Mouse (Mus musculus): ENCODE data around the gene Mapk8ip2. TPM values are rescaled to one million over a fixed set of nuclear protein-coding genes. Genes with fewer than 3 reads are reported as not detected.

The Mapk8ip2 gene
- polyA plus RNA-seq, 1 experiment from 2014 or later = 61.6 TPM

Other genes with a start within 250 kb of the Mapk8ip2 start
- 88.6 and 90.0 TPM in 2 replicates for gene Ppp6r2, start 242.4 kb upstream of the Mapk8ip2 start, polyA plus RNA-seq (2014; fragmentation: Nextera tagmentation; extraction: Ambion mirVana)
- 103 and 109 TPM in 2 replicates for gene Sbf1, start 138.6 kb upstream of the Mapk8ip2 start, polyA plus RNA-seq (2014; fragmentation: Nextera tagmentation; extraction: Ambion mirVana)
- gene Adm2, start 131.2 kb upstream of the Mapk8ip2 start, polyA plus RNA-seq (2014; fragmentation: Nextera tagmentation; extraction: Ambion mirVana) = not detected in 2 replicates
- gene Miox, start 119.5 kb upstream of the Mapk8ip2 start, polyA plus RNA-seq (2014; fragmentation: Nextera tagmentation; extraction: Ambion mirVana) = not detected in 2 replicates
- 18.3 and 23.9 TPM in 2 replicates for gene Lmf2, start 98.3 kb upstream of the Mapk8ip2 start, polyA plus RNA-seq (2014; fragmentation: Nextera tagmentation; extraction: Ambion mirVana)
- 106 and 111 TPM in 2 replicates for gene Ncaph2, start 98.2 kb upstream of the Mapk8ip2 start, polyA plus RNA-seq (2014; fragmentation: Nextera tagmentation; extraction: Ambion mirVana)
- gene Sco2, start 80.1 kb upstream of the Mapk8ip2 start, polyA plus RNA-seq (2014; fragmentation: Nextera tagmentation; extraction: Ambion mirVana) = 12.2 and 20.7 TPM in 2 replicates
- gene Tymp, start 76.9 kb upstream of the Mapk8ip2 start, polyA plus RNA-seq (2014; fragmentation: Nextera tagmentation; extraction: Ambion mirVana) = 2.7 and 3.0 TPM in 2 replicates
- gene Odf3b, start 74.6 kb upstream of the Mapk8ip2 start, polyA plus RNA-seq (2014; fragmentation: Nextera tagmentation; extraction: Ambion mirVana) = 0.74 and 0.82 TPM in 2 replicates
- gene Klhdc7b, start 69.0 kb upstream of the Mapk8ip2 start, polyA plus RNA-seq (2014; fragmentation: Nextera tagmentation; extraction: Ambion mirVana) = 0.08 TPM in 1 of 2 replicates, not detected in the other
- not detected in 2 replicates for gene Syce3, start 43.4 kb upstream of the Mapk8ip2 start, polyA plus RNA-seq (2014; fragmentation: Nextera tagmentation; extraction: Ambion mirVana)
- 0.97 and 1.5 TPM in 2 replicates for gene Cpt1b, start 28.1 kb upstream of the Mapk8ip2 start, polyA plus RNA-seq (2014; fragmentation: Nextera tagmentation; extraction: Ambion mirVana)
- gene C730034F03Rik, start 24.3 kb upstream of the Mapk8ip2 start, polyA plus RNA-seq (2014; fragmentation: Nextera tagmentation; extraction: Ambion mirVana) = 3.5 and 4.6 TPM in 2 replicates
- not detected in 2 replicates for gene Gm44502, start 24.2 kb upstream of the Mapk8ip2 start, polyA plus RNA-seq (2014; fragmentation: Nextera tagmentation; extraction: Ambion mirVana)
- 76.3 and 84.0 TPM in 2 replicates for gene Chkb, start 24.0 kb upstream of the Mapk8ip2 start, polyA plus RNA-seq (2014; fragmentation: Nextera tagmentation; extraction: Ambion mirVana)
- gene Arsa, start 23.5 kb downstream of the Mapk8ip2 start, polyA plus RNA-seq (2014; fragmentation: Nextera tagmentation; extraction: Ambion mirVana) = 16.0 and 21.7 TPM in 2 replicates
- gene Shank3, start 45.7 kb downstream of the Mapk8ip2 start, polyA plus RNA-seq (2014; fragmentation: Nextera tagmentation; extraction: Ambion mirVana) = 9.9 and 11.5 TPM in 2 replicates
- 2.1 and 2.3 TPM in 2 replicates for gene Acr, start 114.4 kb downstream of the Mapk8ip2 start, polyA plus RNA-seq (2014; fragmentation: Nextera tagmentation; extraction: Ambion mirVana)
- gene Rabl2, start 138.0 kb downstream of the Mapk8ip2 start, polyA plus RNA-seq (2014; fragmentation: Nextera tagmentation; extraction: Ambion mirVana) = 82.6 and 88.4 TPM in 2 replicates